Mouse (Mus musculus) myocyte (in vitro differentiated cells): Measurements from ENCODE around the gene Deaf1. TPM values are rescaled to one million over a fixed set of nuclear protein-coding genes. Genes with fewer than 3 reads are reported as not detected.

Source experiments
- H3K27me3 ChIP-seq: one replicate; pipeline ENCODE4 v1.6.1; 2011; ENCODE audit not compliant: control insufficient read depth, insufficient read depth, insufficient read length
- H3K36me3 ChIP-seq: one replicate; pipeline ENCODE4 v1.6.1; 2011; ENCODE audit not compliant: control insufficient read depth, insufficient read depth
- H3K4me2 ChIP-seq: one replicate; pipeline ENCODE4 v1.6.1; 2011; ENCODE audit warnings: low read depth, control low read depth
- H3K4me3 ChIP-seq: one replicate; pipeline ENCODE4 v1.5.1; 2011; ENCODE audit warnings: mild to moderate bottlenecking, control low read depth, moderate library complexity
- H3K79me2 ChIP-seq: one replicate; pipeline ENCODE4 v1.6.1; 2011; ENCODE audit not compliant: control insufficient read depth, insufficient read depth
- H3ac ChIP-seq: one replicate; pipeline ENCODE4 v1.6.1; 2011; ENCODE audit not compliant: control insufficient read depth, insufficient read length
- CEBPB ChIP-seq: IDR thresholded peaks from 2 replicates; pipeline ENCODE4 v1.6.1; 2011; ENCODE audit warnings: mild to moderate bottlenecking, moderate library complexity; ENCODE audit not compliant: poor library complexity, insufficient read depth, severe bottlenecking
- E2F4 ChIP-seq: IDR thresholded peaks from one replicate; pipeline ENCODE4 v1.6.1; 2011; ENCODE audit warnings: mild to moderate bottlenecking, control low read depth, moderate library complexity; ENCODE audit not compliant: insufficient read depth
- MAX ChIP-seq: IDR thresholded peaks from one replicate; pipeline ENCODE4 v1.6.1; 2011; ENCODE audit warnings: low read depth, mild to moderate bottlenecking, control low read depth
- MYOD1 ChIP-seq, 3 experiments: IDR thresholded peaks; one replicate each; pipeline ENCODE4 v1.6.1; 2011; ENCODE audit warnings: control low read depth in 2 of 3, low read depth in 2 of 3, mild to moderate bottlenecking in 2 of 3, moderate library complexity in 1 of 3; ENCODE audit not compliant: insufficient read length in 2 of 3, control insufficient read depth in 1 of 3
- MYOG ChIP-seq, 3 experiments: IDR thresholded peaks; one replicate each; pipeline ENCODE4 v1.6.1; 2011; ENCODE audit warnings: control low read depth in 2 of 3, low read depth in 2 of 3, mild to moderate bottlenecking in 2 of 3; ENCODE audit not compliant: insufficient read length in 2 of 3, control insufficient read depth in 1 of 3, insufficient read depth in 1 of 3
- POLR2A ChIP-seq: IDR thresholded peaks from one replicate; pipeline ENCODE4 v1.6.1; 2011; ENCODE audit warnings: low read depth, mild to moderate bottlenecking, control low read depth, moderate library complexity; ENCODE audit not compliant: insufficient read length
- POLR2AphosphoS2 ChIP-seq: IDR thresholded peaks from one replicate; pipeline ENCODE4 v1.6.1; 2011; ENCODE audit warnings: low read depth, control low read depth; ENCODE audit not compliant: insufficient read length
- REST ChIP-seq: IDR thresholded peaks from one replicate; pipeline ENCODE4 v1.6.1; 2011; ENCODE audit warnings: mild to moderate bottlenecking, control low read depth, moderate library complexity; ENCODE audit not compliant: insufficient read depth, insufficient read length
- SRF ChIP-seq: IDR thresholded peaks from one replicate; pipeline ENCODE4 v1.6.1; 2011; ENCODE audit warnings: low read depth; ENCODE audit not compliant: control insufficient read depth, insufficient read length
- TCF12 ChIP-seq: IDR thresholded peaks from one replicate; pipeline ENCODE4 v1.6.1; 2011; ENCODE audit warnings: mild to moderate bottlenecking, control low read depth; ENCODE audit not compliant: poor library complexity, insufficient read depth, severe bottlenecking
- TCF3 ChIP-seq: IDR thresholded peaks from one replicate; pipeline ENCODE4 v1.6.1; 2011; ENCODE audit warnings: low read depth, control low read depth; ENCODE audit not compliant: insufficient read length
- USF1 ChIP-seq: IDR thresholded peaks from one replicate; pipeline ENCODE4 v1.6.1; 2011; ENCODE audit warnings: low read depth, mild to moderate bottlenecking, control low read depth, moderate library complexity
- polyA plus RNA-seq: library from polyadenylated mRNA; unstranded; fragments of >200 nt; fragmentation: generic; extraction: Trizol; gene quantifications from one replicate; pipeline ENCODE4 v1.2.1, GENCODE M21; 2012; ENCODE audit warnings: missing spikeins

The Deaf1 gene
- polyA plus RNA-seq, 1 experiment, result 11.8 TPM

DNA sequence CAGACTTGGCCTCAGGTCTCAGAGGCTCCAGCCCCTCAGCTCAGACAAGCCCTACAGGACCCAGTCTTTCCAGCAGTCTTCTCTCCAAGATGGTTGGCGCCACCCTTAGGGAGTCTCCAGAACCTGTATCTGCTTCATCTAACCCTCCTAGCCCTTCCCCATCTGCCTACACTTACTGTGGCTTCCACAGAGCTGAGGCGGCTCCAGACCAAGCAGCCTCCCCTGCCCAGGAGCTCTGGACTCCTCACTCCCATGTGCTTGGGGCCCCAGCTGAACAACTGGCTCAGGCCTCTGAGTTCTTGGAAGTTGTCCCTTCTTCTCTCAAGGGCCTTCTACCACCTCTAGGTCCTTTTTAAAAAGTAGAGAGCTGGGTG lies 36.2 kb upstream of the Deaf1 start:
- no peak for TF ChIP-seq POLR2A
- TF ChIP-seq MYOG (IDR thresholded peaks at IDR 0.05; ENCODE audit: control insufficient read depth in 1 of 3, insufficient read depth in 1 of 3, insufficient read length in 2 of 3, low read depth in 2 of 3), result no peak
- no peak for TF ChIP-seq E2F4
- TF ChIP-seq MYOD1 (IDR thresholded peaks at IDR 0.05; ENCODE audit: control insufficient read depth in 1 of 3, insufficient read length in 2 of 3, low read depth in 2 of 3), result no peak
- no peak for TF ChIP-seq TCF12
- TF ChIP-seq REST, result no peak
- TF ChIP-seq POLR2AphosphoS2, result no peak
- no peak for TF ChIP-seq CEBPB
- H3K27me3 ChIP-seq, result peaks cover 14% of the 10 kb centered on the region

GRCm38 (mm10) chr7:141363106-141363751 lies 35.7 kb upstream of the Deaf1 start:
- H3K4me2 ChIP-seq, result no peak overlapping the region
- no peak overlapping the region for H3K4me3 ChIP-seq
- no peaks in the 10 kb centered on the region for H3K36me3 ChIP-seq
- peaks cover 14% of the 10 kb centered on the region for H3K27me3 ChIP-seq
- H3K79me2 ChIP-seq, result no peaks in the 10 kb centered on the region
- no peak for TF ChIP-seq MAX
- H3ac ChIP-seq, result no peak overlapping the region

More for the DNA sequence above, 36.2 kb upstream of the Deaf1 start:
- no peak overlapping the region for H3ac ChIP-seq
- H3K4me2 ChIP-seq, result no peak overlapping the region
- no peaks in the 10 kb centered on the region for H3K36me3 ChIP-seq
- H3K79me2 ChIP-seq, result no peaks in the 10 kb centered on the region
- H3K4me3 ChIP-seq, result no peak overlapping the region

- Histone ChIP-seq H3K27me3 (peaks cover 21% of the 10 kb centered on the region), H3K79me2 (no peaks in the 10 kb centered on the region), H3K4me2 (no peak overlapping the region), H3ac (no peak overlapping the region), H3K36me3 (no peaks in the 10 kb centered on the region), H3K4me3 (no peak overlapping the region)
- TF ChIP-seq MYOG (IDR thresholded peaks at IDR 0.05; ENCODE audit: control insufficient read depth in 1 of 3, insufficient read depth in 1 of 3, insufficient read length in 2 of 3, low read depth in 2 of 3), result no peak
These were observed 34.0 kb upstream of the Deaf1 start for GRCm38 (mm10) chr7:141361510-141361909.

DNA sequence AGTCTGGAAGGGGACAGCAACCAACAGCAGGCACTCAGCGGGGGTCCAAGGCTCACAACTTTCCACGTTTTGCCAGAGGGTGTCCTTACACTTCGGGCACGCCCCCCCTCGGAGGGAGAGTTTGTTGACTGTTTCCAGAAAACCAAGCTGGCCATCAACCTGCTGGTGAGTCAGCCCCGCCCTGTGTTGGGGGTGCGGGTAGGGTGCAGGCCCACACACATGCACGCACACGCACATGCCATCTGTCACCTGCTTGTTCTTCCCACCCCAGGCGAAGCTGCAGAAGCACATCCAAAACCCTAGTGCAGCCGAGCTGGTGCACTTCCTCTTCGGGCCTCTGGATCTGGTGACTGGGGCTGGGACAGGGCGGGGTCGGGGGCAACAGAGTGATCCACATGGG lies 29.5 kb upstream of the Deaf1 start:
- no peak overlapping the region for H3K4me3 ChIP-seq

DNA sequence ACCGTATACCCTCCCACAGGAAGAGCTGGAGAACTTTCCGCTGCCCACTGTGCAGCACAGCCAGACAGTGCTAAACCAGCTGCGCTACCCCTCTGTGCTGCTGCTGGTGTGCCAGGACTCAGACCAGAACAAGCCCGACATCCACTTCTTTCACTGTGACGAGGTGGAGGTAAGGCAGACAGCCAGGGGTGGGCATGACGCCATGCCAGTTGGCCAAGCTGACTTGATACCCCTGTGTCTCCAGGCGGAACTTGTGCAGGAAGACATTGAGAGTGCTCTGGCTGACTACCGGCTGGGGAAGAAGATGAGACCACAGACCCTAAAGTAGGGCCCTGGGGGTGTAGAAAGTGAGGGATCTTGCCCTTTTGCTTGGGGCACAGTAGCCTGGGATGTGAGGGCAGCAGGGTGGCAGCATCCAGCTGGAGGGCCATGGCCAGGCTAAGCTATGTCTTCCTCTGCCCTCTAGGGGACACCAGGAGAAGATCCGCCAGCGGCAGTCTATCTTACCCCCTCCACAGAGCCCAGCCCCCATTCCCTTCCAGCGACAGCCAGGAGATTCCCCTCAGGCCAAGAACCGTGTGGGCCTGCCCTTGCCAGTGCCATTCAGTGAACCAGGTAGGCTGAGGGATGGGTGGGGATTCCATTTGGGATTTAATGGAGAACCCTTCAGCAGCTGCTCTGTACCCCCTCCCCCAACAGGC lies 28.3 kb upstream of the Deaf1 start:
- Histone ChIP-seq H3K4me2 (no peak overlapping the region), H3K79me2 (no peaks in the 10 kb centered on the region), H3K36me3 (no peaks in the 10 kb centered on the region), H3K27me3 (peaks cover 6% of the 10 kb centered on the region), H3ac (no peak overlapping the region), H3K4me3 (no peak overlapping the region)
- TF ChIP-seq USF1 (no peak), MYOG (IDR thresholded peaks at IDR 0.05; ENCODE audit: control insufficient read depth in 1 of 3, insufficient read depth in 1 of 3, insufficient read length in 2 of 3, low read depth in 2 of 3) (no peak), POLR2AphosphoS2 (no peak), TCF3 (no peak), POLR2A (no peak), SRF (no peak), E2F4 (no peak), MAX (no peak), TCF12 (no peak), MYOD1 (IDR thresholded peaks at IDR 0.05; ENCODE audit: control insufficient read depth in 1 of 3, insufficient read length in 2 of 3, low read depth in 2 of 3) (no peak), REST (no peak)

More for the DNA sequence above, 29.5 kb upstream of the Deaf1 start:
- Histone ChIP-seq H3K36me3 (no peaks in the 10 kb centered on the region), H3K27me3 (peaks cover 10% of the 10 kb centered on the region), H3K4me2 (no peak overlapping the region), H3K79me2 (no peaks in the 10 kb centered on the region), H3ac (no peak overlapping the region)
- TF ChIP-seq MYOG (IDR thresholded peaks at IDR 0.05; ENCODE audit: control insufficient read depth in 1 of 3, insufficient read depth in 1 of 3, insufficient read length in 2 of 3, low read depth in 2 of 3) (peak in 1 of 3 experiments; percentile 7), E2F4 (no peak)

DNA sequence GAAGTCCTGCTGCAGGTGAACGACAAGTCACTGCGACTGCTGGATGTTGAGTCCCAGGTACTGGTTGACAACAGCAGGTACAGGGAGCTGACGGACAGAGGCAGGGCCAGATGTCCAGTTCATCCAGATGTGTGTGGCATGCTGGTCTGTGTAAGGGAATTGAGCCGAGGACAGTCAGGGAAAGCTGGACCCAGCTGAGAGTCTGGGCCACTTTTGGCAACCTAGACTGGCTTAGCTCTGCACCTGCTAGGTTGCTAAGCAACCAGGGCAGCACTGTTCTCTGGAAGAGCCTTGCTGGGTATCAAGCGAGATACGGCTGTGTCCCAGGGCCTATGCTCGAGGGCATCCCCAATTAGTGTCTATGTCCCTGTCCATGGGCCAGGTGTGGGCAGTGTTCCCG lies 27.6 kb upstream of the Deaf1 start:
- Histone ChIP-seq H3K4me2 (no peak overlapping the region), H3ac (no peak overlapping the region), H3K4me3 (no peak overlapping the region), H3K79me2 (no peaks in the 10 kb centered on the region), H3K36me3 (no peaks in the 10 kb centered on the region), H3K27me3 (peaks cover 6% of the 10 kb centered on the region)
- no peak for TF ChIP-seq TCF3
- no peak for TF ChIP-seq USF1
- no peak for TF ChIP-seq TCF12
